Mouse (Mus musculus) hindbrain, embryonic 13.5 days (tissue): Measurements from ENCODE around the gene Upk2. TPM values are rescaled to one million over a fixed set of nuclear protein-coding genes. Genes with fewer than 3 reads are reported as not detected.
A peak's percentile ranks its signal among the peaks of the same experiment; 100 is the strongest.
"Not testable (repeated sequence)": the region's sequence is repeated elsewhere in the genome, so short reads cannot be mapped to it uniquely, and the experiment has no call there.

Source experiments
- ATAC-seq: fragments of 200-750 bp; cut with Nextera tagmentation; 2 replicates; pipeline ENCODE4 v1.8.0; 2017; ENCODE audit warnings: moderate TSS enrichment; ENCODE audit not compliant: low FRiP score
- H3K27ac ChIP-seq: fragments of 300-500 bp; sonication (generic); 2 replicates; pipeline ENCODE4 v1.5.1; 2015; ENCODE audit warnings: inconsistent platforms, mild to moderate bottlenecking, moderate library complexity
- H3K27me3 ChIP-seq: fragments of 300-500 bp; sonication (generic); 2 replicates; pipeline ENCODE4 v1.6.1; 2015; ENCODE audit warnings: mild to moderate bottlenecking, inconsistent platforms
- H3K36me3 ChIP-seq: fragments of 300-500 bp; sonication (generic); 2 replicates; pipeline ENCODE4 v1.6.1; 2015; ENCODE audit warnings: mild to moderate bottlenecking, inconsistent platforms
- H3K4me1 ChIP-seq: fragments of 300-500 bp; sonication (generic); replicated peaks from 2 replicates; pipeline ENCODE4 v1.6.1; 2015; ENCODE audit warnings: inconsistent platforms
- H3K4me2 ChIP-seq: fragments of 300-500 bp; sonication (generic); 2 replicates; pipeline ENCODE4 v1.6.1; 2015; ENCODE audit warnings: inconsistent platforms, mild to moderate bottlenecking, moderate library complexity
- H3K4me3 ChIP-seq: fragments of 300-500 bp; sonication (generic); 2 replicates; pipeline ENCODE4 v1.5.1; 2015; ENCODE audit warnings: mild to moderate bottlenecking, inconsistent platforms
- H3K9ac ChIP-seq: fragments of 300-500 bp; sonication (generic); 2 replicates; pipeline ENCODE4 v1.6.1; 2015; ENCODE audit warnings: mild to moderate bottlenecking, inconsistent platforms
- H3K9me3 ChIP-seq: fragments of 300-500 bp; sonication (generic); 2 replicates; pipeline ENCODE4 v1.6.1; 2016; ENCODE audit warnings: inconsistent platforms
- WGBS: fragments of 180-500 bp; shearing (Covaris S2); methylation state at CpG from one replicate; pipeline ENCODE4 v1.1.7; 2015; 5-methylcytosine and 5-hydroxymethylcytosine counted together
- polyA plus RNA-seq: library from polyadenylated mRNA; unstranded; fragments of >200 nt; fragmentation: Nextera tagmentation; extraction: Ambion mirVana; gene quantifications from 2 replicates; pipeline ENCODE4 v1.2.1, GENCODE M21; 2015

Upk2 gene
- polyA plus RNA-seq, 1 experiment from 2014 or later, result not detected

DNA sequence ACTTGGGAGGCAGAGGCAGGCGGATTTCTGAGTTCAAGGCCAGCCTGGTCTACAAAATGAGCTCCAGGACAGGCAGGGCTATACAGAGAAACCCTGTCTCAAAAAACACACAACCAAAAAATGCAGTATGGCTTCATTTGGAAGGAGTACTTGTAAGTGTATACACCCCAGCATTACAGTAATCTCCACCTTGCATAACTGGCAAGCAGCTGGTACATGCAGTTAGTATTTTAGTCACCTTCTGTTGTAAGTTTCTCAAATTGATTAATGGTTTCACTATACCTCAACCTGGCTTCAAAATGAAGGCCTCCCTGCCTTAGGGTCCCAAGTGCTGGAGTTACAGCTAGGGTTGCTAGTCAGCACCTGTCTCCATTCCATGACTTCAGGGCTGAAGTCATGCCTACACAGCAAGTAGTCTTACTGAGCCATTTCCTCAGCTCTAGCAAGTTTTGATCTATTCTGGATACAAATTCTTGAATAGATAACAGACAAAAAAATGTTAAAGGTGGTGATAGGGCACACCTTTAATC, 43.1 kb downstream of the Upk2 start:
- H3K4me3 ChIP-seq, result no peak overlapping the region
- H3K4me1 ChIP-seq, result peaks cover 21% of the 10 kb centered on the region
- H3K9me3 ChIP-seq, result no peaks in the 10 kb centered on the region
- no peak for ATAC-seq
- H3K9ac ChIP-seq, result no peak overlapping the region
- H3K36me3 ChIP-seq, result peaks cover 59% of the 10 kb centered on the region
- no peak overlapping the region for H3K4me2 ChIP-seq
- 90% methylated on average over 1 of the region's 1 CpGs for WGBS
- no peak overlapping the region for H3K27ac ChIP-seq
- H3K27me3 ChIP-seq, result no peaks in the 10 kb centered on the region

DNA sequence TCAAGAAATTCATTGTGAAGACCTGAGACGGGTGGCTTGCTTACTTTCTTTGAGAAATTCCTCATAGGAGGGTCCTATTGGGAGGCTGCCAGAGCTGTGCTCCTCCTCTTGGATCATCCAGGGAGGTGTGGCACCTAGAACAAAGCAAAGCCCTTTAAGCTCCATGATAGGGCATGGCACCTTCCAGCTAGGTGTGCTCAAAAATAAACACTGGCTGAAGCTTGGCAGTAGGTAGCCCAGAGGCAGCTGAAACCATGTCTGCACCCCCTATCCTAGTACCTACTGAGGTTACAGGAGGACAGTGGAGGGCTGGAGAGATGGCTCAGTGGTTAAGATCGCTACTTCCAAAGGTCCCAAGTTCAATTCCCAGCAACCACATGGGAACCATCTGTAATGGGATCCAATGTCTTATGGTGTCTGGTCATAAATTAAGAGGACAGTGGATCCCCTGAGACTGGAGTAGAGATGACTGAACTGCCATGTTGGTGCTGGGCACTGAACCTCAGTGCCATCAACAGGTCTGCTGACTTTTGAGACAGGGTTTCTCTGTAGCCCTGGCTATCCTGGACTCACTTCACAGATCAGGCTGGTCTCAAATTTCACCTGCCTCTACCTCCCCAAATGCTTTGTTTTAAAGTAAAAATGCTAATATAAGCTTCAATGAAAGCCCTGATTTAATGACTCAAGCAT, 44.0 kb downstream of the Upk2 start:
- peaks cover 22% of the 10 kb centered on the region for H3K4me1 ChIP-seq
- no peak overlapping the region for H3K4me2 ChIP-seq
- peaks cover 58% of the 10 kb centered on the region for H3K36me3 ChIP-seq
- no peak overlapping the region for H3K9ac ChIP-seq
- no peak overlapping the region for H3K4me3 ChIP-seq
- no peaks in the 10 kb centered on the region for H3K27me3 ChIP-seq
- whole genome bisulfite sequencing, result 79% methylated on average over 2 of the region's 2 CpGs
- no peaks in the 10 kb centered on the region for H3K9me3 ChIP-seq
- no peak for ATAC-seq
- no peak overlapping the region for H3K27ac ChIP-seq

DNA sequence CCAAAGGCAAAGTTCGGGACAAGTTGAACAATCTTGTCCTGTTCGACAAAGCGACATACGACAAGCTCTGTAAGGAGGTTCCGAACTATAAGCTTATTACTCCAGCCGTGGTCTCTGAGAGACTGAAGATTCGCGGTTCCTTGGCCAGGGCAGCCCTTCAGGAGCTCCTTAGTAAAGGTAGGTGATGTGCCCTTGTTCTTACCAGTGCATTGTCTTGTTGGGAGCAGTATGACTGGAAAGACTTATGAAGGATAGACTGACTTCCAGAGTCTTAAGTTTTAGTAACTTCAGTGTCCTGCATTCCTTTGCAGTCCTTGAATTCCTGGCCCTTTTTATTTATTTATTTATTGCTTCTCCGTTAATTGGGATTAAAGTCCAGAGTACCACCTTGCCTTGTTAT, 46.1 kb downstream of the Upk2 start:
- H3K4me2 ChIP-seq, result peak overlapping the region; percentile 78
- H3K27me3 ChIP-seq, ATAC-seq, H3K27ac ChIP-seq, H3K9me3 ChIP-seq: not testable (repeated sequence)
- peak overlapping the region; percentile 89; the same call in 1 of the 2 replicates for H3K9ac ChIP-seq
- peaks cover 42% of the 10 kb centered on the region for H3K4me1 ChIP-seq
- peaks cover 68% of the 10 kb centered on the region for H3K36me3 ChIP-seq
- WGBS, result 87% methylated on average over 9 of the region's 9 CpGs
- H3K4me3 ChIP-seq, result peak overlapping the region; percentile 80

- WGBS, result under 1% methylated on average over 24 of the region's 24 CpGs
- no peaks in the 10 kb centered on the region for H3K27me3 ChIP-seq
- H3K9ac ChIP-seq, result peak overlapping the region; percentile 89
- peak overlapping the region; percentile 80 for H3K4me3 ChIP-seq
- no peaks in the 10 kb centered on the region for H3K9me3 ChIP-seq
- H3K4me2 ChIP-seq, result peak overlapping the region; percentile 78
- H3K36me3 ChIP-seq, result peaks cover 69% of the 10 kb centered on the region
- peaks cover 43% of the 10 kb centered on the region for H3K4me1 ChIP-seq
- no peak for ATAC-seq
- peak overlapping the region; percentile 97 for H3K27ac ChIP-seq
Measured at GRCm38 (mm10) chr9:44407752-44408097, 47.1 kb downstream of the Upk2 start.

DNA sequence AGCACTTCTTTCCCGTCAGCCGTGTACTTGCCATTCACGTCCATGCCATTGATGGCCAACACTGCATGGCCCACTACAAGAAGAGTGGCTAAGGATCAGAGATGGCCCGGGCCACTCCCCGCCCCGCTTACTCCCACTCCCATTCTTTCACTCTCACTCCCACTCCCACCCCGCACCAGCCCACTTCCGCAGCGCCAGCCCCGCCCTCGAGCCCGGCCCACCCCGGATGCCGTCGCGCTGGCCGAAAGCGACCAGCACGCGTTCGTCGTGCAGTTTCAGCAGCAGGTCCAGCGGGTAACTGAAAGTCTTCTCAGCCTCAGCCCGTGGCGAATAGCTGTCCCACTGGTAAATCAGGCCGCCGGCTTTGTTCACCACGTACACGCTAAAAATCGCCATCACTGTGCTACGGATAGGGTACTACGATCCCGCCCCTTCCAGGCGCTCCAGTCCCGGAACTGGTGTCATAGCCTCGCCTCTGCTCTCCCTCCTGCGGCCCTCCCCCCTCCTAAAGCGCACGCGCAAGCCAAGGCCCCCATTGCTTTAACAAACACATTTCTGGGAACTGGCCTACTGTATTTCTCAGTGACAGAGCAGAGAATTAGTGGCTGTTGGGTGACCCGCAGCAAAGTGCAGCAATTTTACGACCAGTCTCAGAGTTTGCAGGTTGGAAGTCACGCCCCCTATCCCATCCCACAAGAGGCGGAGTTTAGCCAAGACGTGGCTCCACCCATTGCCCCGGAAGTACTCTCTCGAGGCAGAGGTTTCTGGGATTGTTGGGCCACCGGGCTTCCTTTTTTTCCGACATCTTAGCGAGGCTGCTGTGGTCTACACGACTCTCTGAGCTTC, 47.6 kb downstream of the Upk2 start, which contains the start of the genes Rps25 and Trappc4:
Rps25 (plus strand) TSS at position 234 of the 846 bp plus-strand sequence.
Trappc4 (minus strand) TSS at position 695 of the 846 bp plus-strand sequence.
- under 1% methylated on average over 51 of the region's 51 CpGs for WGBS
- Histone ChIP-seq H3K4me1 (peaks cover 43% of the 10 kb centered on the region), H3K9ac (peak within 1 kb of the TSS; percentile 89), H3K9me3 (no peaks in the 10 kb centered on the region), H3K27me3 (no peaks in the 10 kb centered on the region), H3K4me2 (peak within 1 kb of the TSS; percentile 78), H3K4me3 (peak within 1 kb of the TSS; percentile 80), H3K27ac (peak within 1 kb of the TSS; percentile 97), H3K36me3 (peaks cover 69% of the 10 kb centered on the region)
- ATAC-seq, result peak; percentile 98

DNA sequence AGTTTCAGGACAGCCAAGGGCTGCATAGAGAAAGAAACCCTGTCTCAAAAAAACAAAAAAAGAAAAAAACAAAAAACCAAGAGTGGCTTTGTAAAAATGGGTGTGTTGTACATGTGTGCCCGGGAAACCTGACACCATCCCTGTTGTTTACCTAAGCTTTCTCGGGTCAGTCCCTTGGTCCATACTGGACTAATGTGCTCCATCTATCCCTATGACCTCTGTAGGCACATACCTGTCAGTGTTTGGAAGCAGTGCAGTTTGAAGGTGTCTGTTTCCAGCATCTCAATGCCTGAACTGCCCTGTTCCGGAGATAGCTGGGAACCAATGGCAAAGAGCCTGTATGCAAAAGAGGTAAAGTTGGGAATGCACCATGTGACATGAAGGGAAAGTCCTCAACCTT, 49.8 kb downstream of the Upk2 start:
- Histone ChIP-seq H3K36me3 (peaks cover 69% of the 10 kb centered on the region), H3K27ac (no peak overlapping the region), H3K9ac (no peak overlapping the region), H3K27me3 (no peaks in the 10 kb centered on the region), H3K4me3 (no peak overlapping the region), H3K4me2 (no peak overlapping the region), H3K4me1 (peaks cover 52% of the 10 kb centered on the region), H3K9me3 (no peaks in the 10 kb centered on the region)
- ATAC-seq, result no peak
- WGBS, result 97% methylated on average over 3 of the region's 3 CpGs

Other genes with a start within 250 kb of the Upk2 start
- gene Cbl, start 220.9 kb downstream of the Upk2 start, polyA plus RNA-seq, result 21.5 and 24.4 TPM in 2 replicates
- not detected in 2 replicates for gene Ccdc153, start 214.3 kb downstream of the Upk2 start, polyA plus RNA-seq
- gene Pdzd3, start 203.5 kb downstream of the Upk2 start, polyA plus RNA-seq, result 0.17 and 0.48 TPM in 2 replicates
- gene Nlrx1, start 186.4 kb downstream of the Upk2 start, polyA plus RNA-seq, result 4.4 TPM in 2 replicates
- gene Abcg4, start 166.4 kb downstream of the Upk2 start, polyA plus RNA-seq, result 18.0 and 20.1 TPM in 2 replicates
- gene Hinfp, start 149.3 kb downstream of the Upk2 start, polyA plus RNA-seq, result 31.4 and 36.6 TPM in 2 replicates
- 19.1 and 21.6 TPM in 2 replicates for gene C2cd2l, start 134.7 kb downstream of the Upk2 start, polyA plus RNA-seq
- 37.0 and 40.4 TPM in 2 replicates for gene Dpagt1, start 129.0 kb downstream of the Upk2 start, polyA plus RNA-seq
- 145 and 151 TPM in 2 replicates for gene H2afx, start 120.3 kb downstream of the Upk2 start, polyA plus RNA-seq
- 66.8 and 70.8 TPM in 2 replicates for gene Hmbs, start 110.7 kb downstream of the Upk2 start, polyA plus RNA-seq
- gene Vps11, start 93.3 kb downstream of the Upk2 start, polyA plus RNA-seq, result 36.2 and 38.0 TPM in 2 replicates
- 25.6 and 27.7 TPM in 2 replicates for gene Hyou1, start 75.5 kb downstream of the Upk2 start, polyA plus RNA-seq
- 64.7 and 65.9 TPM in 2 replicates for gene Slc37a4, start 58.1 kb downstream of the Upk2 start, polyA plus RNA-seq
- gene Rps25, start 47.8 kb downstream of the Upk2 start, polyA plus RNA-seq, result 1,260 and 1,282 TPM in 2 replicates
- 342 and 355 TPM in 2 replicates for gene Trappc4, start 47.4 kb downstream of the Upk2 start, polyA plus RNA-seq
- 28.2 and 32.9 TPM in 2 replicates for gene Ccdc84, start 36.4 kb downstream of the Upk2 start, polyA plus RNA-seq
- gene Foxr1, start 13.8 kb downstream of the Upk2 start, polyA plus RNA-seq, result not detected in 2 replicates
- 8.6 TPM in 2 replicates for gene Bcl9l, start 27.8 kb upstream of the Upk2 start, polyA plus RNA-seq
- gene Cxcr5, start 106.9 kb upstream of the Upk2 start, polyA plus RNA-seq, result 0.10 TPM in 1 of 2 replicates, not detected in the other
- gene Ddx6, start 149.9 kb upstream of the Upk2 start, polyA plus RNA-seq, result 26.1 and 28.2 TPM in 2 replicates
- gene Treh, start 218.3 kb upstream of the Upk2 start, polyA plus RNA-seq, result not detected in 2 replicates